Mouse (Mus musculus): ENCODE results near the gene Plcb1. TPM values are rescaled to one million over a fixed set of nuclear protein-coding genes. Genes with fewer than 3 reads are reported as not detected.

The Plcb1 gene
- 8.7 and 13.0 TPM in 2 replicates for polyA plus RNA-seq (2014; fragmentation: Nextera tagmentation; extraction: Ambion mirVana)

GRCm38 (mm10) chr2:134785970-134786855, at the start of gene Plcb1:
Gene Plcb1, plus strand, starts transcription at chr2:134786067.
- peak within 1 kb of the TSS; percentile 76 for H3K9ac ChIP-seq (ENCODE audit: low read depth, low read length)
- no peaks in the 10 kb centered on the region for H3K9me3 ChIP-seq (ENCODE audit: control insufficient read depth, low read length)
- H3K4me3 ChIP-seq (ENCODE audit: low read depth, low read length) = peak within 1 kb of the TSS; percentile 77
- 0% methylated on average over 42 of the region's 88 CpGs for WGBS
- peak; percentile 93 for DNase-seq (ENCODE audit: low spot score)
- peaks cover 7% of the 10 kb centered on the region; the same call in 1 of the 2 replicates for H3K4me1 ChIP-seq (ENCODE audit: control insufficient read depth, insufficient read depth, low read length)
- peak within 1 kb of the TSS; percentile 87 for H3K4me2 ChIP-seq (ENCODE audit: low read depth, low read length)
- H3K36me3 ChIP-seq (ENCODE audit: control insufficient read depth, insufficient read depth, low read length) = no peaks in the 10 kb centered on the region
- peak; percentile 97 for ATAC-seq (ENCODE audit: low read depth)
- peak within 1 kb of the TSS; percentile 67 for H3K27ac ChIP-seq (replicated peaks; ENCODE audit: low read depth, low read length)
- peaks cover 6% of the 10 kb centered on the region; the same call in 1 of the 2 replicates for H3K27me3 ChIP-seq (replicated peaks; ENCODE audit: control insufficient read depth, insufficient read depth, low read length)

DNA sequence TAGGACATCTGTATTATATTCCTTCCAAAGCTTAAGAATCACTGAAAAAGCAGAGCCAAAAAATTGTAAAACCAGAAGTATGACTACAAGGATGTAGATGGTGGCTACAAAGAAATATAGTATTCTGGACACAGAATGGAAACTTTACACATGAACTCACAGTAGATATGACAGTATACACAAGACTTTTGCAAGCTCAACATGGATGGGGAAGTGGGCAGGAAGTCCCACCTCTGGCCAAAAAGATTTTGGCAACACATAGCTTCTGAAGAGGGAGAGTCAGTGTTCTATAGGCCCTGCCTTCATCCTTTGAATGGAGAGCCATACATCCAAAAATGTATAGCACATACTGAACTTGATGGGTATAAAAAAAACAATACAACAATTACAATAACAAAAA, 30.3 kb upstream of the Plcb1 start:
- Histone ChIP-seq H3K27me3 (replicated peaks; ENCODE audit: control insufficient read depth, insufficient read depth, low read length) (no peaks in the 10 kb centered on the region), H3K9ac (ENCODE audit: low read depth, low read length) (no peak overlapping the region), H3K27ac (replicated peaks; ENCODE audit: low read depth, low read length) (no peak overlapping the region), H3K4me1 (ENCODE audit: control insufficient read depth, insufficient read depth, low read length) (no peaks in the 10 kb centered on the region), H3K36me3 (ENCODE audit: control insufficient read depth, insufficient read depth, low read length) (no peaks in the 10 kb centered on the region), H3K4me3 (ENCODE audit: low read depth, low read length) (no peak overlapping the region), H3K4me2 (ENCODE audit: low read depth, low read length) (no peak overlapping the region), H3K9me3 (ENCODE audit: control insufficient read depth, low read length) (no peaks in the 10 kb centered on the region)
- ATAC-seq (ENCODE audit: low read depth) (no peak), DNase-seq (ENCODE audit: low spot score) (no peak)

DNA sequence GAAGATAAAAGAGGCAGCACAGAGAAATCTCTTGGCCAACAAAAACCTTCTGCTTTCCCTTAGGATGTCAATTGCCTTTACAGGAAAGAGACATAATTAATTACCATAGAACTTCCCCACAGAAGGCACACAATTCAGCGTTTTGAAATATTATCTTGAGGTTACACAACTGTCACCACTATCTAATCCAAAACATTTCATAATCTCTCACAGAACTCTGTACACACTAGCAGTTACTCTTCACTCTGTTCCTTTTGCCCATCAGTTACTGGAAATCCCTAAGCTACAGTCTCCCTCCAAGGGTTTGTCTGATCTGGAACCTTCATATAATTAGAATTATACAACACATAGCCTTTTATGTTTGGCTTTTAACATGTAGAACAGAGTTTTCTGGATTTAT, 29.8 kb upstream of the Plcb1 start:
- Histone ChIP-seq H3K4me1 (ENCODE audit: control insufficient read depth, insufficient read depth, low read length) (no peaks in the 10 kb centered on the region), H3K9ac (ENCODE audit: low read depth, low read length) (no peak overlapping the region), H3K36me3 (ENCODE audit: control insufficient read depth, insufficient read depth, low read length) (no peaks in the 10 kb centered on the region), H3K9me3 (ENCODE audit: control insufficient read depth, low read length) (no peaks in the 10 kb centered on the region), H3K4me2 (ENCODE audit: low read depth, low read length) (no peak overlapping the region), H3K27me3 (replicated peaks; ENCODE audit: control insufficient read depth, insufficient read depth, low read length) (no peaks in the 10 kb centered on the region), H3K27ac (replicated peaks; ENCODE audit: low read depth, low read length) (no peak overlapping the region), H3K4me3 (ENCODE audit: low read depth, low read length) (no peak overlapping the region)
- DNase-seq (ENCODE audit: low spot score) (no peak), ATAC-seq (ENCODE audit: low read depth) (no peak)
- 36% methylated on average over 1 of the region's 1 CpGs for WGBS

GRCm38 (mm10) chr2:134761029-134761428, 24.8 kb upstream of the Plcb1 start:
- WGBS = 83% methylated on average over 1 of the region's 1 CpGs
- no peak for ATAC-seq (ENCODE audit: low read depth)

DNA sequence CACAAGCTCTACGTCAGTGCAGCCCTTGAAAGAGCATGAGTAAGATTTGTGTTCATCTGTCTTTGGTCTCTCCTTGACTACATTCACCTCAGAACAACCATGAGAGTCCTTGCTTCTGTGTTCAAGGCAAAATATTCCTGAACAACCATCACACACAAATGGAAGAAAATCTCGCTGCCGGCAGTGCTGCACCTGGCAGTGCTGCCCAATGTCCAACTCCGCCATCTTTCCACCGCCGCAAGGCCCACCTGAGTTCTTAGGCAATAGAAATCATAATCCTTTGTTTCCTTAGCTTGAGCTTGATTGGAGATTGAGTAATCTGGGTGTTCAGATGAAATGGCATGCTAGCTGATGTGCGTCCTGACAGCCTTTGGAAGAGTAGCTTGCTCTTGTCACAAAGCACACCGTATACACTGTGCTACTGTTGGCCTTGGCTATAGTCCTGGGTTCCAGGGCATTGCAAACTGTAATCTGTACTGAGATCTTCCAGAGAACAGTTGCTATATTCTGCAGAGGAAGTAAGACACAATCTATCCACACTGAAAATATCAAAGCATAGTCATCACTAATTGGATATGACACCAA, 22.4 kb upstream of the Plcb1 start:
- DNase-seq (ENCODE audit: low spot score) (no peak), ATAC-seq (ENCODE audit: low read depth) (no peak)
- no peak overlapping the region for H3K4me2 ChIP-seq (ENCODE audit: low read depth, low read length)
- WGBS = 88% methylated on average over 8 of the region's 8 CpGs
- no peak overlapping the region for H3K4me3 ChIP-seq (ENCODE audit: low read depth, low read length)
- no peak overlapping the region for H3K27ac ChIP-seq (replicated peaks; ENCODE audit: low read depth, low read length)
- H3K36me3 ChIP-seq (ENCODE audit: control insufficient read depth, insufficient read depth, low read length) = no peaks in the 10 kb centered on the region
- H3K9me3 ChIP-seq (ENCODE audit: control insufficient read depth, low read length) = no peaks in the 10 kb centered on the region
- no peaks in the 10 kb centered on the region for H3K4me1 ChIP-seq (ENCODE audit: control insufficient read depth, insufficient read depth, low read length)
- no peak overlapping the region for H3K9ac ChIP-seq (ENCODE audit: low read depth, low read length)
- H3K27me3 ChIP-seq (replicated peaks; ENCODE audit: control insufficient read depth, insufficient read depth, low read length) = no peaks in the 10 kb centered on the region

More at GRCm38 (mm10) chr2:134761029-134761428, 24.8 kb upstream of the Plcb1 start:
- Histone ChIP-seq H3K27me3 (replicated peaks; ENCODE audit: control insufficient read depth, insufficient read depth, low read length) (no peaks in the 10 kb centered on the region), H3K36me3 (ENCODE audit: control insufficient read depth, insufficient read depth, low read length) (no peaks in the 10 kb centered on the region), H3K4me2 (ENCODE audit: low read depth, low read length) (no peak overlapping the region), H3K9me3 (ENCODE audit: control insufficient read depth, low read length) (no peaks in the 10 kb centered on the region), H3K4me3 (ENCODE audit: low read depth, low read length) (no peak overlapping the region), H3K27ac (replicated peaks; ENCODE audit: low read depth, low read length) (no peak overlapping the region), H3K9ac (ENCODE audit: low read depth, low read length) (no peak overlapping the region), H3K4me1 (ENCODE audit: control insufficient read depth, insufficient read depth, low read length) (no peaks in the 10 kb centered on the region)
- DNase-seq (ENCODE audit: low spot score) = no peak

DNA sequence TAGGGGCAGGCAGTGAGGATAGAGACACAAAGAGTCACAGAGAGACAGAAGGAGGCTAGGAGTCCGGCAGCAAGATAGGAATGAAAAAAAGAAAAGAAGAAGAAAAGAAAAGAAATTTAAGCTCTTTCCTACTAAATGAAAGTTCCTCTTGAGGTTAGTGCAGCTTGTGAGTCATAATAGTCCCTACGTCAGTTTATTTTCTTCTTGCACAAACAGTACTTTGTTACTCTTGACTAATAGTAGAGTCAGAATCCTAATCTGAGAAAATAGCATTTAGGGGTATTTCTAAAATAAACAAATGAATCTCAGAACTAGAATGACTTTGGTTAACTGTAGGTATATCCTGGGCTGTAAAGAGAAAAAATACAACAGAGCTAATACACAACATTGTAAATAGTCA, 21.4 kb upstream of the Plcb1 start:
- Histone ChIP-seq H3K4me2 (ENCODE audit: low read depth, low read length) (no peak overlapping the region), H3K36me3 (ENCODE audit: control insufficient read depth, insufficient read depth, low read length) (no peaks in the 10 kb centered on the region), H3K27ac (replicated peaks; ENCODE audit: low read depth, low read length) (no peak overlapping the region), H3K4me1 (ENCODE audit: control insufficient read depth, insufficient read depth, low read length) (no peaks in the 10 kb centered on the region), H3K4me3 (ENCODE audit: low read depth, low read length) (no peak overlapping the region), H3K27me3 (replicated peaks; ENCODE audit: control insufficient read depth, insufficient read depth, low read length) (no peaks in the 10 kb centered on the region), H3K9me3 (ENCODE audit: control insufficient read depth, low read length) (no peaks in the 10 kb centered on the region), H3K9ac (ENCODE audit: low read depth, low read length) (no peak overlapping the region)
- ATAC-seq (ENCODE audit: low read depth) (no peak), DNase-seq (ENCODE audit: low spot score) (no peak)
- 85% methylated on average over 2 of the region's 2 CpGs for WGBS

- Histone ChIP-seq H3K4me2 (ENCODE audit: low read depth, low read length) (no peak overlapping the region), H3K36me3 (ENCODE audit: control insufficient read depth, insufficient read depth, low read length) (no peaks in the 10 kb centered on the region), H3K27me3 (replicated peaks; ENCODE audit: control insufficient read depth, insufficient read depth, low read length) (no peaks in the 10 kb centered on the region), H3K27ac (replicated peaks; ENCODE audit: low read depth, low read length) (no peak overlapping the region), H3K9me3 (ENCODE audit: control insufficient read depth, low read length) (no peaks in the 10 kb centered on the region), H3K4me3 (ENCODE audit: low read depth, low read length) (no peak overlapping the region), H3K4me1 (ENCODE audit: control insufficient read depth, insufficient read depth, low read length) (no peaks in the 10 kb centered on the region), H3K9ac (ENCODE audit: low read depth, low read length) (no peak overlapping the region)
- WGBS = 63% methylated on average over 5 of the region's 5 CpGs
- ATAC-seq (ENCODE audit: low read depth) = no peak
- DNase-seq (ENCODE audit: low spot score) = no peak
Observed at GRCm38 (mm10) chr2:134779826-134780225, 6.0 kb upstream of the Plcb1 start.

- Histone ChIP-seq H3K4me1 (ENCODE audit: control insufficient read depth, insufficient read depth, low read length) (no peaks in the 10 kb centered on the region), H3K4me2 (ENCODE audit: low read depth, low read length) (no peak overlapping the region), H3K9ac (ENCODE audit: low read depth, low read length) (no peak overlapping the region), H3K27me3 (replicated peaks; ENCODE audit: control insufficient read depth, insufficient read depth, low read length) (no peaks in the 10 kb centered on the region), H3K9me3 (ENCODE audit: control insufficient read depth, low read length) (no peaks in the 10 kb centered on the region), H3K36me3 (ENCODE audit: control insufficient read depth, insufficient read depth, low read length) (no peaks in the 10 kb centered on the region), H3K4me3 (ENCODE audit: low read depth, low read length) (no peak overlapping the region), H3K27ac (replicated peaks; ENCODE audit: low read depth, low read length) (no peak overlapping the region)
- DNase-seq (ENCODE audit: low spot score) = no peak
- ATAC-seq (ENCODE audit: low read depth) = no peak
Observed at GRCm38 (mm10) chr2:134780316-134780715, 5.6 kb upstream of the Plcb1 start.

Measured in embryonic facial prominence, embryonic 14.5 days (tissue).